Mouse (Mus musculus) limb, embryonic 14.5 days (tissue): Measurements from ENCODE around the gene Eprs. TPM values are rescaled to one million over a fixed set of nuclear protein-coding genes. Genes with fewer than 3 reads are reported as not detected.

ENCODE experiments used
- ATAC-seq: fragments of 200-750 bp; cut with Nextera tagmentation; 2 replicates; pipeline ENCODE4 v1.8.0; 2017; ENCODE audit warnings: low read depth, moderate number of reproducible peaks, moderate TSS enrichment; ENCODE audit not compliant: low FRiP score
- DNase-seq: peaks from one replicate; pipeline ENCODE4 v3.0.0-alpha.2; 2015; ENCODE audit warnings: low spot score
- H3K27ac ChIP-seq: fragments of 300-500 bp; sonication (generic); replicated peaks from 2 replicates; pipeline ENCODE4 v1.5.1; 2014; ENCODE audit warnings: low read depth, mild to moderate bottlenecking, low read length, moderate library complexity, mixed read lengths
- H3K27me3 ChIP-seq: fragments of 300-500 bp; sonication (generic); 2 replicates; pipeline ENCODE4 v1.6.1; 2014; ENCODE audit warnings: low read length, mixed read lengths; ENCODE audit not compliant: control insufficient read depth, insufficient read depth
- H3K36me3 ChIP-seq: fragments of 300-500 bp; sonication (generic); 2 replicates; pipeline ENCODE4 v1.6.1; 2014; ENCODE audit warnings: mild to moderate bottlenecking, low read length, moderate library complexity, mixed read lengths; ENCODE audit not compliant: control insufficient read depth, insufficient read depth
- H3K4me1 ChIP-seq: fragments of 300-500 bp; sonication (generic); 2 replicates; pipeline ENCODE4 v1.6.1; 2014; ENCODE audit warnings: antibody characterized with exemption, low read length, mixed read lengths; ENCODE audit not compliant: control insufficient read depth, insufficient read depth
- H3K4me2 ChIP-seq: fragments of 300-500 bp; sonication (generic); replicated peaks from 2 replicates; pipeline ENCODE4 v1.6.1; 2014; ENCODE audit warnings: low read depth, mild to moderate bottlenecking, low read length, moderate library complexity; ENCODE audit not compliant: severe bottlenecking
- H3K4me3 ChIP-seq: fragments of 300-500 bp; sonication (generic); replicated peaks from 2 replicates; pipeline ENCODE4 v1.5.1; 2014; ENCODE audit warnings: low read length
- H3K9ac ChIP-seq: fragments of 300-500 bp; sonication (generic); 2 replicates; pipeline ENCODE4 v1.6.1; 2014; ENCODE audit warnings: mild to moderate bottlenecking, low read depth, low read length, moderate library complexity; ENCODE audit not compliant: severe bottlenecking
- H3K9me3 ChIP-seq: fragments of 300-500 bp; sonication (generic); 2 replicates; pipeline ENCODE4 v1.6.1; 2016; ENCODE audit warnings: low read length; ENCODE audit not compliant: control insufficient read depth
- POLR2A ChIP-seq: fragments of 200-500 bp; IDR thresholded peaks from 2 replicates; pipeline ENCODE4 v1.8.0; 2012; ENCODE audit warnings: inconsistent platforms, mild to moderate bottlenecking, moderate library complexity, borderline replicate concordance; ENCODE audit not compliant: insufficient read depth, insufficient read length; ENCODE audit errors: extremely low read depth
- WGBS: fragments of 180-500 bp; shearing (Covaris S2); extraction: QIAGEN DNeasy Blood & Tissue Kit; methylation state at CpG from one replicate; pipeline ENCODE4 v1.1.7; 2014; 5-methylcytosine and 5-hydroxymethylcytosine counted together
- polyA plus RNA-seq, 2 experiments: library from polyadenylated mRNA; depleted of rRNA in 1 of 2; stranded (reverse) in 1 of 2; unstranded in 1 of 2; fragments of >200 nt; fragmentation: Nextera tagmentation in 1 of 2; extraction: Ambion mirVana in 1 of 2; gene quantifications; 2 replicates each; pipeline versions ENCODE4 v1.2.1 to v1.2.3; 2012 to 2014

Gene Eprs
- polyA plus RNA-seq, 2 experiments, result 50.4 to 142 TPM

- Histone ChIP-seq H3K27ac (no peak overlapping the region), H3K4me2 (no peak overlapping the region), H3K4me1 (0 out of 2 replicates have a peak, but pooled peaks cover 3% of the 10 kb centered on the region), H3K9me3 (no peaks in the 10 kb centered on the region), H3K4me3 (no peak overlapping the region), H3K9ac (no peak overlapping the region), H3K36me3 (peaks cover 24% of the 10 kb centered on the region), H3K27me3 (no peaks in the 10 kb centered on the region)
- DNase-seq, result no peak
- no peak for ATAC-seq
- 71% methylated on average over 6 of the region's 6 CpGs for WGBS
- TF ChIP-seq POLR2A, result no peak
Observed at GRCm38 (mm10) chr1:185433112-185433511, 70.3 kb downstream of the Eprs start.

GRCm38 (mm10) chr1:185438841-185439580, 76.2 kb downstream of the Eprs start:
- no peak for DNase-seq
- no peak for ATAC-seq
- no peak overlapping the region for H3K9ac ChIP-seq
- H3K4me1 ChIP-seq, result 0 out of 2 replicates have a peak, but pooled peaks cover 3% of the 10 kb centered on the region
- H3K4me2 ChIP-seq, result no peak overlapping the region
- H3K4me3 ChIP-seq, result no peak overlapping the region
- H3K27me3 ChIP-seq, result no peaks in the 10 kb centered on the region
- H3K27ac ChIP-seq, result no peak overlapping the region
- TF ChIP-seq POLR2A, result no peak
- no peaks in the 10 kb centered on the region for H3K9me3 ChIP-seq
- H3K36me3 ChIP-seq, result no peaks in the 10 kb centered on the region
- WGBS, result 62% methylated on average over 9 of the region's 9 CpGs

- no peak for TF ChIP-seq POLR2A
- Histone ChIP-seq H3K4me1 (0 out of 2 replicates have a peak, but pooled peaks cover 3% of the 10 kb centered on the region), H3K4me3 (no peak overlapping the region), H3K4me2 (no peak overlapping the region), H3K9me3 (no peaks in the 10 kb centered on the region), H3K27me3 (no peaks in the 10 kb centered on the region), H3K9ac (no peak overlapping the region), H3K36me3 (no peaks in the 10 kb centered on the region), H3K27ac (no peak overlapping the region)
- no peak for DNase-seq
- ATAC-seq, result no peak
- WGBS, result 75% methylated on average over 18 of the region's 18 CpGs
Observed at GRCm38 (mm10) chr1:185441703-185442472, 79.0 kb downstream of the Eprs start.

GRCm38 (mm10) chr1:185448936-185449335, 86.1 kb downstream of the Eprs start:
- H3K4me3 ChIP-seq, result no peak overlapping the region
- H3K27me3 ChIP-seq, result 0 out of 2 replicates have a peak, but pooled peaks cover 2% of the 10 kb centered on the region
- no peaks in the 10 kb centered on the region for H3K36me3 ChIP-seq
- DNase-seq, result no peak
- H3K4me2 ChIP-seq, result no peak overlapping the region
- H3K4me1 ChIP-seq, result no peaks in the 10 kb centered on the region
- no peak for ATAC-seq
- H3K27ac ChIP-seq, result no peak overlapping the region
- H3K9me3 ChIP-seq, result no peaks in the 10 kb centered on the region
- no peak overlapping the region for H3K9ac ChIP-seq
- TF ChIP-seq POLR2A, result no peak
- 83% methylated on average over 7 of the region's 7 CpGs for WGBS

GRCm38 (mm10) chr1:185449727-185450126, 86.9 kb downstream of the Eprs start:
- ATAC-seq, result no peak
- H3K4me3 ChIP-seq, result no peak overlapping the region
- no peak for DNase-seq

More at GRCm38 (mm10) chr1:185449727-185450126, 86.9 kb downstream of the Eprs start:
- Histone ChIP-seq H3K4me2 (no peak overlapping the region), H3K4me1 (peaks cover 4% of the 10 kb centered on the region; the same call in 1 of the 2 replicates), H3K9ac (no peak overlapping the region), H3K27ac (no peak overlapping the region), H3K9me3 (no peaks in the 10 kb centered on the region), H3K36me3 (no peaks in the 10 kb centered on the region), H3K27me3 (peaks cover 10% of the 10 kb centered on the region; the same call in 1 of the 2 replicates)
- TF ChIP-seq POLR2A, result no peak
- 71% methylated on average over 2 of the region's 2 CpGs for WGBS
